Mouse (Mus musculus) hindbrain, embryonic 10.5 days (tissue): ENCODE data around the gene Sorcs2. TPM values are rescaled to one million over a fixed set of nuclear protein-coding genes. Genes with fewer than 3 reads are reported as not detected.

Experiments
- DNase-seq: peaks from one replicate; pipeline ENCODE4 v3.0.0-alpha.2; 2017; ENCODE audit warnings: low spot score
- H3K27ac ChIP-seq: fragments of 300-500 bp; sonication (generic); 2 replicates; pipeline ENCODE4 v1.5.1; 2016; ENCODE audit warnings: mild to moderate bottlenecking, moderate library complexity
- H3K27me3 ChIP-seq: fragments of 300-500 bp; sonication (generic); 2 replicates; pipeline ENCODE4 v1.6.1; 2016; ENCODE audit warnings: mild to moderate bottlenecking; ENCODE audit not compliant: poor library complexity, insufficient read depth, severe bottlenecking
- H3K36me3 ChIP-seq: fragments of 300-500 bp; sonication (generic); 2 replicates; pipeline ENCODE4 v1.6.1; 2016; ENCODE audit warnings: mild to moderate bottlenecking, moderate library complexity
- H3K4me1 ChIP-seq: fragments of 300-500 bp; sonication (generic); replicated peaks from 2 replicates; pipeline ENCODE4 v1.6.1; 2016; ENCODE audit warnings: mild to moderate bottlenecking
- H3K4me3 ChIP-seq: fragments of 300-500 bp; sonication (generic); 2 replicates; pipeline ENCODE4 v1.5.1; 2016; ENCODE audit warnings: mild to moderate bottlenecking, moderate library complexity
- H3K9me3 ChIP-seq: fragments of 300-500 bp; sonication (generic); 2 replicates; pipeline ENCODE4 v1.6.1; 2016; ENCODE audit warnings: mild to moderate bottlenecking, moderate library complexity
- WGBS: fragments of 180-500 bp; shearing (Covaris S2); methylation state at CpG from one replicate; pipeline ENCODE4 v1.1.7; 2016; 5-methylcytosine and 5-hydroxymethylcytosine counted together
- polyA plus RNA-seq: library from polyadenylated mRNA; unstranded; fragments of >200 nt; fragmentation: Nextera tagmentation; extraction: Ambion mirVana; gene quantifications from 2 replicates; pipeline ENCODE4 v1.2.1, GENCODE M21; 2016

Gene Sorcs2
- polyA plus RNA-seq, 1 experiment from 2014 or later, result 10.5 TPM

GRCm38 (mm10) chr5:35989986-35990735 lies 407.8 kb downstream of the Sorcs2 start:
- Histone ChIP-seq H3K27ac (no peak overlapping the region), H3K36me3 (peaks cover 92% of the 10 kb centered on the region), H3K27me3 (no peaks in the 10 kb centered on the region), H3K9me3 (no peaks in the 10 kb centered on the region), H3K4me1 (no peaks in the 10 kb centered on the region), H3K4me3 (no peak overlapping the region)
- 73% methylated on average over 11 of the region's 11 CpGs for WGBS
- DNase-seq, result no peak

- WGBS, result 69% methylated on average over 6 of the region's 6 CpGs
- Histone ChIP-seq H3K9me3 (no peaks in the 10 kb centered on the region), H3K4me3 (no peak overlapping the region), H3K27me3 (no peaks in the 10 kb centered on the region), H3K27ac (no peak overlapping the region), H3K4me1 (no peaks in the 10 kb centered on the region), H3K36me3 (peaks cover 96% of the 10 kb centered on the region)
- no peak for DNase-seq
These were observed 408.4 kb downstream of the Sorcs2 start for GRCm38 (mm10) chr5:35989506-35989905.

DNA sequence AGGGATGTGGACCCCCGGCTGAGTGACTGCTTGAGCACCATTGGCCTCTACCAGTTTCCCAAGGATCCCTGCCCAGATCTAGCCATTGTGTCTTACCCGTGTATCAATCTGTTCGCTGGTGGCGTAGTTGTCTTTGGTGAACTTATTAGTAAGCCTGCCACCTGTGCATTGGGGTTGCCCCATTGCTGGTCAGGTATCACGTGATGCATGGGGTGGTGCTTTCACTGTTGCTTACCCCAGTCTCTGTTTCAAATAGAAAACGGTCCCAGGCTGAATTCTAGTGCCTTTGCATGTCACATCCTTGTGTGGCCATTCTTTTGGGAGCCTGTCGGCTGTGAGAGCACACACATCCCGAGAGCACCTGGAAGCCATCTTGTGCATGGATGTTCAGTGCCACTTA lies 409.9 kb downstream of the Sorcs2 start:
- Histone ChIP-seq H3K9me3 (no peaks in the 10 kb centered on the region), H3K4me1 (no peaks in the 10 kb centered on the region), H3K36me3 (peaks cover 96% of the 10 kb centered on the region), H3K27me3 (no peaks in the 10 kb centered on the region), H3K4me3 (no peak overlapping the region), H3K27ac (no peak overlapping the region)
- no peak for DNase-seq
- 90% methylated on average over 8 of the region's 8 CpGs for WGBS

DNA sequence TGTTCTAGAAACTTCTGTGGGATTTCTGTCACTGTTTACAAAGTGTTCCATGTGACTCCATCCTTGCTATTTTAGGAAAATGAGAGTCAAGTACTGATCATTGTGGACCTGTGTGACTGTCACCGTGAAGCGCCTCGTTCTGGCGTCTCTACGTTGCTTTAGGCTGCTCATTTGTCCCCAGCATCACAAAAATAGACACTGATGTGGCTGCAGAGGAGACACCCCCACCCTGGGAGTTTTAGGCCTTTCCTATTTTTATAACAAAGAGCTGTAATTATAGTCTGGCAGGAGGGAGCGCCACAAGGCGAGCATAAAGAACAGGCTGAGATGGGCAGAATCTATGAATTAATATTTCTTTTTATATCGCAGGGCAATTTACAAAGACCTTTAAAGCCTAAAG lies 412.3 kb downstream of the Sorcs2 start:
- Histone ChIP-seq H3K9me3 (no peaks in the 10 kb centered on the region), H3K27ac (no peak overlapping the region), H3K4me1 (no peaks in the 10 kb centered on the region), H3K4me3 (no peak overlapping the region), H3K27me3 (no peaks in the 10 kb centered on the region), H3K36me3 (peaks cover 83% of the 10 kb centered on the region)
- no peak for DNase-seq
- 93% methylated on average over 8 of the region's 8 CpGs for WGBS

- WGBS, result 45% methylated on average over 4 of the region's 4 CpGs
- no peak overlapping the region for H3K4me3 ChIP-seq
- H3K36me3 ChIP-seq, result peaks cover 75% of the 10 kb centered on the region
- peak; percentile 77 for DNase-seq
- no peaks in the 10 kb centered on the region for H3K27me3 ChIP-seq
- no peak overlapping the region for H3K27ac ChIP-seq
- H3K9me3 ChIP-seq, result no peaks in the 10 kb centered on the region
- H3K4me1 ChIP-seq, result no peaks in the 10 kb centered on the region
These were observed 416.0 kb downstream of the Sorcs2 start for GRCm38 (mm10) chr5:35981976-35982375.

GRCm38 (mm10) chr5:35981341-35981740 lies 416.6 kb downstream of the Sorcs2 start:
- no peak for DNase-seq
- Histone ChIP-seq H3K4me3 (no peak overlapping the region), H3K36me3 (peaks cover 75% of the 10 kb centered on the region), H3K27me3 (no peaks in the 10 kb centered on the region), H3K27ac (no peak overlapping the region), H3K9me3 (no peaks in the 10 kb centered on the region), H3K4me1 (no peaks in the 10 kb centered on the region)
- WGBS, result 89% methylated on average over 5 of the region's 5 CpGs

DNA sequence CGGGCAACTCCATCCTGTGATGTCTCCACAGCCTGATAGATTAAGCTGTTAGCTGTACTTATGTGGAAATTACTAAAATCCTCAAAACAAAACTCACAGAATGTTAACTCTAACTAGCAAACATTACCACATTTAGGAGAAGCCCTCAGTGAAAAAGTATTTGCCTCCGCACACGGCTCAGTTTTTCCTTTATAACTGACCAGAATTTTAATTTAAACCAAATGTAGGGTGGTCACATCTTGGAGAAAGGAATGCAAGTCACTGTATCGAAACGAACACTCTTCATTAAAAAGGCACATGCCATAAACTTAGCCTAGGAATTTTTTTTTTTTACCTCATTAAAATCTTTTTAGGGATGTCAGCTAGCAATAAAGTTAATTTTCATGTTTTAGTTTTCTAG lies 417.4 kb downstream of the Sorcs2 start:
- DNase-seq, result no peak
- no peaks in the 10 kb centered on the region for H3K4me1 ChIP-seq
- H3K27me3 ChIP-seq, result no peaks in the 10 kb centered on the region
- 90% methylated on average over 5 of the region's 5 CpGs for WGBS
- H3K36me3 ChIP-seq, result peaks cover 71% of the 10 kb centered on the region
- no peak overlapping the region for H3K27ac ChIP-seq
- H3K4me3 ChIP-seq, result no peak overlapping the region
- H3K9me3 ChIP-seq, result no peaks in the 10 kb centered on the region

DNA sequence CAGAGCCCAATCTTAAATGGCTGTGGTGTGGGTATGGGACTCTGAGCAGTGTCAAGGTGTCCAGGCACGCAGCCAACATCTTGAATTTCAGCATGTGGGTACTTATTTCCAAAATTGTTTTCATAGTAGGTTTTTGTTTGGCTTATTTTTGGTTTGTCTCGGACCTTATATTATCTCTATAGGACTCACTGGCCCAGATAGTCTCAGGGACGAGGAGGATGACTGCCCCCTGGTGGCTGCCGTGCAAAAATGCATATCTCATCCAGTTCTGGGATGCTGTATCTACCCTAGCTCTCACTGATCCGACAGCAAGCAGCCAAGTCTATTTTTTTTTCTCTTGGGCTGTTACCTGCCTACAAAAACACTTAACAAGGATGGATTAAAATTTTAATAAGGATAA lies 422.3 kb downstream of the Sorcs2 start:
- 22% methylated on average over 5 of the region's 5 CpGs for WGBS
- H3K4me3 ChIP-seq, result no peak overlapping the region
- peak; percentile 67 for DNase-seq
- peaks cover 69% of the 10 kb centered on the region for H3K36me3 ChIP-seq
- H3K27me3 ChIP-seq, result no peaks in the 10 kb centered on the region
- H3K27ac ChIP-seq, result no peak overlapping the region
- H3K9me3 ChIP-seq, result no peaks in the 10 kb centered on the region
- peaks cover 11% of the 10 kb centered on the region for H3K4me1 ChIP-seq

DNA sequence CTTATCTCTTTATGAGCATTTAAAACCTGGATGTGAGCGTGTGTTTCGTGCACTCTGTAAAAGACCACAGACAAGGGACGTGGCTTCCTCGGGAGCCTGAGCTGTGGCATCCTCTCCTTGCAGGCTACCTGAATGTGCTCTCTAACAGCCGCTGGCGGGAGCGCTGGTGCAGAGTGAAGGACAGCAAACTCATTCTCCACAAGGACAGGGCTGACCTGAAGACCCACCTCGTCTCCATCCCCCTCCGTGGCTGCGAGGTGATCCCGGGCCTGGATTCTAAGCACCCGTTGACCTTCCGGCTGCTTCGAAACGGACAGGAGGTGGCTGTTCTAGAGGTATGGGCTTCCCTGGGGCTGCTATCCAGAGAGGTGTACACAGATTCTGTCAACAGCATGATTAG lies 423.7 kb downstream of the Sorcs2 start:
- DNase-seq, result no peak
- Histone ChIP-seq H3K4me3 (no peak overlapping the region), H3K27ac (no peak overlapping the region), H3K36me3 (peaks cover 74% of the 10 kb centered on the region), H3K27me3 (no peaks in the 10 kb centered on the region), H3K4me1 (peaks cover 26% of the 10 kb centered on the region), H3K9me3 (no peaks in the 10 kb centered on the region)
- WGBS, result 83% methylated on average over 15 of the region's 15 CpGs

- H3K4me1 ChIP-seq, result peaks cover 30% of the 10 kb centered on the region
- H3K36me3 ChIP-seq, result peaks cover 74% of the 10 kb centered on the region
- H3K27ac ChIP-seq, result no peak overlapping the region
- H3K4me3 ChIP-seq, result no peak overlapping the region
- no peaks in the 10 kb centered on the region for H3K27me3 ChIP-seq
- no peak for DNase-seq
- 89% methylated on average over 12 of the region's 12 CpGs for WGBS
- H3K9me3 ChIP-seq, result no peaks in the 10 kb centered on the region
These were observed 424.1 kb downstream of the Sorcs2 start for GRCm38 (mm10) chr5:35973800-35974199.

- no peak for DNase-seq
- peaks cover 74% of the 10 kb centered on the region for H3K36me3 ChIP-seq
- 78% methylated on average over 7 of the region's 7 CpGs for WGBS
These were observed 425.2 kb downstream of the Sorcs2 start for GRCm38 (mm10) chr5:35972739-35973138.

DNA sequence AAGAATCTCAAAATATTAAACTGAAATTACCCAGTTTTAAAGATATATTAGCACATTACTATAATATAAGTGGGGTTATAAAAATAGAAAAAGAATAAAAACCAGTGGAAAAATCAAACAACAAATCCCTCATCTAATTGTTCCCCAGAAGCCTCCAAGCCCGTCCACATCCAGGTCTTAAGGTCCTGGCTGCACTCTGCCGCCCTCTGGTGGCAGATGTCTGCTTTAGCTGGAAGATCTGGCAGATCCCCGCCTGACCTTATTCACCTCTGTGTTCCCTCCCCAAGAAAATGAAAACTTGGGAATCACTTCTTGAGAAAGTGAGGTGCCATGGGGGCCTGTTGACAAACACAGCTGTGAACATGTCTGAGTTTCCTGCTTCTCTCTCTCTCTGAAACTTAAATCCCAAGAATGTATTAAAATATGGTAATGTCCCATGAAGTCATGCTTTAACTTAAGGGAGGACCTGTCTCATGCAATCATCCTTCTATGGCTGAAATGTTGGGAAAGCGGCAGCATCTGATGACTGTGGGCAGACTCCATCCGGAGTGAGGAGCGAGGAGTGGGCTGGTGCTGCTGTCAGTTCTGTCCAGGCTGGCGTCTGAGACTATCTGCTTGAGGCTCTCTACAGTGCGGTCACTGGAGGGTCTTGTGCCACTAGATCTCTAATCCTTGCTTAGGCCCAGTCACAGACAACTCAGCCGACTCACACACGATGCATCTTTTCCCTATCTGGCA lies 425.9 kb downstream of the Sorcs2 start:
- H3K4me1 ChIP-seq, result peaks cover 30% of the 10 kb centered on the region
- H3K27ac ChIP-seq, result no peak overlapping the region
- H3K9me3 ChIP-seq, result no peaks in the 10 kb centered on the region
- no peak overlapping the region for H3K4me3 ChIP-seq
- WGBS, result 60% methylated on average over 10 of the region's 10 CpGs
- DNase-seq, result peak; percentile 67
- no peaks in the 10 kb centered on the region for H3K27me3 ChIP-seq
- H3K36me3 ChIP-seq, result peaks cover 74% of the 10 kb centered on the region

More at GRCm38 (mm10) chr5:35972739-35973138, 425.2 kb downstream of the Sorcs2 start:
- no peaks in the 10 kb centered on the region for H3K27me3 ChIP-seq
- H3K27ac ChIP-seq, result no peak overlapping the region
- H3K9me3 ChIP-seq, result no peaks in the 10 kb centered on the region
- no peak overlapping the region for H3K4me3 ChIP-seq
- H3K4me1 ChIP-seq, result peaks cover 30% of the 10 kb centered on the region

DNA sequence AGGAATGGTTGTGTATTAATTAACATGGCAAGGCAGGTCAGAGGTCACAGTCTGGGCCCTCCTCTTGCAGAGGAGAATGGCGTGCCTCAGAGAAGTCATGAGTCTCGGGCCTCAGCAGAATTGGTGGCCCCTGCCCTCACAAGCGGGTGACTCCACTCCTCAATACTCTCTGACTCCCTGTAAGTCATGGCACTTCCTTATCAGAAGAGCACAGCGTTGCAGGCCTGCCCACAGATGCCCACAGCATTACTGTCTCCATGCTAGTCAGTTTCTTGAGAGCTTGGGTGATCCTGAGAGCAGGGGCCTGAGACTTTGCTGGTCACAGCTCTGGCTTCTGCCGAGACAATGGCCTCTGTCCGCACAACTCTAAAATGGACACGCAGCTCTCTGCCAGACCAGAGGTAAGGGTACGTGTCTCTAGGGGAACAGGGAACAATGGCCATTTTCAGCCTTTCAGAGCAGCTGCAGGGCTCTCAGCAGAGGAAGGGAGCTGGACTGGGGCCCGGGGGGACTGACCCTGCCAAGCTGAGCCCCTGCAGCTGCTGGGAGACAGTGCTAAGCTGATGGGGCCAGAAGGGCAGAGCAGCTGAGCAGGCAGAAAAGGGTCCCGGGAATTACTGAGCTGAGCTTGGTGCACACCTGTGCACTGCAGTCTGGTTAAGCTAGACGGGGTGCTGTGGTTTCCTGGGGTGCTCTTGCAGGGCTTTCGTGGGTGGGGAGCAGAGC lies 427.4 kb downstream of the Sorcs2 start:
- DNase-seq, result peak; percentile 51
- Histone ChIP-seq H3K27me3 (no peaks in the 10 kb centered on the region), H3K4me1 (peaks cover 31% of the 10 kb centered on the region), H3K4me3 (no peak overlapping the region), H3K36me3 (peaks cover 78% of the 10 kb centered on the region), H3K27ac (peak overlapping the region; percentile 80), H3K9me3 (no peaks in the 10 kb centered on the region)
- 48% methylated on average over 12 of the region's 12 CpGs for WGBS
